Mouse (Mus musculus) heart, postnatal 0 days (tissue): ENCODE results near the gene Abat. TPM values are rescaled to one million over a fixed set of nuclear protein-coding genes. Genes with fewer than 3 reads are reported as not detected.

Experiments
- ATAC-seq: fragments of 200-750 bp; cut with Nextera tagmentation; 2 replicates; pipeline ENCODE4 v1.8.0; 2017; ENCODE audit warnings: low read depth, moderate number of reproducible peaks, moderate library complexity; ENCODE audit not compliant: insufficient read depth
- DNase-seq: peaks from one replicate; pipeline ENCODE4 v3.0.0-alpha.2; 2016; ENCODE audit warnings: low spot score
- H3K27ac ChIP-seq: fragments of 300-500 bp; sonication (generic); 2 replicates; pipeline ENCODE4 v1.5.1; 2014; ENCODE audit warnings: low read depth, mild to moderate bottlenecking
- H3K27me3 ChIP-seq: fragments of 300-500 bp; sonication (generic); 2 replicates; pipeline ENCODE4 v1.6.1; 2014; ENCODE audit warnings: low read length, mixed read lengths; ENCODE audit not compliant: control insufficient read depth, insufficient read depth
- H3K36me3 ChIP-seq: fragments of 300-500 bp; sonication (generic); replicated peaks from 2 replicates; pipeline ENCODE4 v1.6.1; 2014; ENCODE audit warnings: low read length, mixed read lengths; ENCODE audit not compliant: control insufficient read depth, insufficient read depth
- H3K4me1 ChIP-seq: fragments of 300-500 bp; sonication (generic); 2 replicates; pipeline ENCODE4 v1.6.1; 2014; ENCODE audit warnings: antibody characterized with exemption; ENCODE audit not compliant: control insufficient read depth, insufficient read depth
- H3K4me2 ChIP-seq: fragments of 300-500 bp; sonication (generic); 2 replicates; pipeline ENCODE4 v1.6.1; 2014; ENCODE audit warnings: low read depth, mild to moderate bottlenecking, low read length, moderate library complexity
- H3K4me3 ChIP-seq: fragments of 300-500 bp; sonication (generic); 2 replicates; pipeline ENCODE4 v1.5.1; 2014; ENCODE audit warnings: low read depth, low read length
- H3K9ac ChIP-seq: fragments of 300-500 bp; sonication (generic); replicated peaks from 2 replicates; pipeline ENCODE4 v1.6.1; 2014; ENCODE audit warnings: low read depth, low read length, mixed read lengths
- H3K9me3 ChIP-seq: fragments of 300-500 bp; sonication (generic); replicated peaks from 2 replicates; pipeline ENCODE4 v1.6.1; 2016; ENCODE audit warnings: low read length; ENCODE audit not compliant: control insufficient read depth
- CTCF ChIP-seq: IDR thresholded peaks from 2 replicates; pipeline ENCODE4 v1.5.1; 2016; ENCODE audit warnings: antibody characterized with exemption, control low read depth, low read depth
- EP300 ChIP-seq: IDR thresholded peaks from 2 replicates; pipeline ENCODE4 v1.6.1; 2016; ENCODE audit warnings: antibody characterized with exemption, low read depth
- WGBS: fragments of 180-500 bp; shearing (Covaris S2); extraction: QIAGEN DNeasy Blood & Tissue Kit; methylation state at CpG from one replicate; pipeline ENCODE4 v1.1.7; 2014; 5-methylcytosine and 5-hydroxymethylcytosine counted together
- polyA plus RNA-seq: library from polyadenylated mRNA; unstranded; fragments of >200 nt; fragmentation: Nextera tagmentation; extraction: Ambion mirVana; gene quantifications from 2 replicates; pipeline ENCODE4 v1.2.1, GENCODE M21; 2015
- total RNA-seq: library from RNA; depleted of rRNA; stranded (reverse); fragments of >200 nt; gene quantifications from 2 replicates; pipeline ENCODE4 v1.2.3, GENCODE M21; 2014; ENCODE audit warnings: low replicate concordance

Gene Abat
- total and polyA plus RNA-seq, 2 experiments from 2014 or later = 9.9 to 15.8 TPM

- 81% methylated on average over 6 of the region's 6 CpGs for WGBS
- Histone ChIP-seq H3K27me3 (no peaks in the 10 kb centered on the region), H3K4me2 (no peak overlapping the region), H3K36me3 (peaks cover 78% of the 10 kb centered on the region), H3K27ac (no peak overlapping the region), H3K4me1 (no peaks in the 10 kb centered on the region), H3K4me3 (no peak overlapping the region), H3K9me3 (no peaks in the 10 kb centered on the region), H3K9ac (no peak overlapping the region)
- ATAC-seq = no peak
- no peak for TF ChIP-seq EP300
- no peak for TF ChIP-seq CTCF
- no peak for DNase-seq
These were observed 132.3 kb downstream of the Abat start for GRCm38 (mm10) chr16:8645546-8645945.

GRCm38 (mm10) chr16:8650007-8650406, 136.8 kb downstream of the Abat start:
- Histone ChIP-seq H3K4me1 (no peaks in the 10 kb centered on the region), H3K27me3 (no peaks in the 10 kb centered on the region), H3K9me3 (no peaks in the 10 kb centered on the region), H3K4me3 (no peak overlapping the region), H3K36me3 (peaks cover 96% of the 10 kb centered on the region), H3K27ac (no peak overlapping the region), H3K4me2 (no peak overlapping the region), H3K9ac (no peak overlapping the region)
- no peak for TF ChIP-seq CTCF
- TF ChIP-seq EP300 = no peak
- WGBS = 90% methylated on average over 3 of the region's 3 CpGs
- no peak for DNase-seq
- ATAC-seq = no peak

DNA sequence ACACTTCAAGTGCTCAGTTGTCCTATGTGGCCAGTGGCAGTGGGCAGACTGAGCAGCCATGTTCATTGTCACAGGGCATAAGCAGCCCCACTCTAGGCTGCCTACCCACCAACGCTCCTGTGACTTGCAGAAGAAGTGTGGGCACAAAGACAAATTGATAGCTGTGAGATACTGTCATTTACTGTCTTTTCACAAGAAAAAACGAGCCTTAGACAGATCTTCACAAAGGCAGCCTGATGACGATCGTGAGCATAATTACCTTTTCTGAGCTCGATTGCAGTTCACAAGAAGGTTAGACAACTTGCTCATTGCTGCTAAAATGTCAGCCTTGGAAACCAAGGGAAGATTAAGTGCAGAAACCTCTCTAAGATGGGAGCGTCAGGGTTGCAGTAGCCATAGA, 141.9 kb downstream of the Abat start:
- Histone ChIP-seq H3K4me3 (no peak overlapping the region), H3K9me3 (no peaks in the 10 kb centered on the region), H3K36me3 (peaks cover 75% of the 10 kb centered on the region), H3K27me3 (no peaks in the 10 kb centered on the region), H3K9ac (no peak overlapping the region), H3K27ac (no peak overlapping the region), H3K4me1 (no peaks in the 10 kb centered on the region), H3K4me2 (no peak overlapping the region)
- WGBS = 90% methylated on average over 6 of the region's 6 CpGs
- no peak for ATAC-seq
- DNase-seq = no peak
- no peak for TF ChIP-seq CTCF
- TF ChIP-seq EP300 = no peak

DNA sequence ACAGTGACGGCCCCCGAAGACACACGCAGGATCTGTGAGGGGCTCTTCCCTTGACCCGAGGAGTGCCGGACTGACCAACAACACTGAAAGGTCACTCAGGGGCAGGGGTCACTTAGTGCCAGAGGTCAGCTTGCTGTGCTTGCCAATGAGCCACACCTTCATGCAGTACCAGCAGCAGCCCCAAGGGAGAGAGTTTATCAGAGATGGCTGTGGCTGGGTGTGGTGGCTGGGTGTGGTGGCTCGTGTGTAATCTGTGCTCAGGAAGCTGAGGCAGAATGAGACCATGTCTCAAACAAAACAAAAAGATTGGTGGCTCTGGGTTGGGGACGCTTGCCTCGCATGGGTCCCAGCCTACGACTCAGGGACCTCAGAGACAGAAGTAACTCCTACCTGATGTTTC, 142.4 kb downstream of the Abat start:
- WGBS = 73% methylated on average over 9 of the region's 9 CpGs
- no peaks in the 10 kb centered on the region for H3K9me3 ChIP-seq
- no peak; the same call in 1 of the 2 replicates for ATAC-seq

GRCm38 (mm10) chr16:8656256-8656655, 143.0 kb downstream of the Abat start:
- no peak overlapping the region for H3K9ac ChIP-seq
- no peaks in the 10 kb centered on the region for H3K27me3 ChIP-seq
- H3K27ac ChIP-seq = no peak overlapping the region
- TF ChIP-seq CTCF (no peak), EP300 (no peak)
- no peaks in the 10 kb centered on the region for H3K9me3 ChIP-seq
- ATAC-seq (no peak), DNase-seq (no peak)
- 74% methylated on average over 2 of the region's 2 CpGs for WGBS
- H3K4me1 ChIP-seq = no peaks in the 10 kb centered on the region
- peaks cover 74% of the 10 kb centered on the region for H3K36me3 ChIP-seq
- no peak overlapping the region for H3K4me2 ChIP-seq
- H3K4me3 ChIP-seq = no peak overlapping the region

More for the DNA sequence above, 142.4 kb downstream of the Abat start:
- Histone ChIP-seq H3K4me2 (no peak overlapping the region), H3K27ac (no peak overlapping the region), H3K27me3 (no peaks in the 10 kb centered on the region), H3K4me3 (no peak overlapping the region), H3K4me1 (no peaks in the 10 kb centered on the region), H3K9ac (no peak overlapping the region), H3K36me3 (peaks cover 75% of the 10 kb centered on the region)
- TF ChIP-seq EP300 (no peak), CTCF (no peak)
- DNase-seq = no peak

GRCm38 (mm10) chr16:8658349-8658748, 145.1 kb downstream of the Abat start:
- Histone ChIP-seq H3K9ac (no peak overlapping the region), H3K4me3 (no peak overlapping the region), H3K27me3 (no peaks in the 10 kb centered on the region), H3K4me1 (no peaks in the 10 kb centered on the region), H3K9me3 (no peaks in the 10 kb centered on the region), H3K36me3 (peaks cover 69% of the 10 kb centered on the region), H3K4me2 (no peak overlapping the region), H3K27ac (no peak overlapping the region)
- DNase-seq = no peak
- 72% methylated on average over 4 of the region's 4 CpGs for WGBS
- TF ChIP-seq CTCF = no peak
- TF ChIP-seq EP300 = no peak
- ATAC-seq = no peak
